Comparison of ENCODE assay signal across 8 mouse cellular contexts in the genomic region with DNA sequence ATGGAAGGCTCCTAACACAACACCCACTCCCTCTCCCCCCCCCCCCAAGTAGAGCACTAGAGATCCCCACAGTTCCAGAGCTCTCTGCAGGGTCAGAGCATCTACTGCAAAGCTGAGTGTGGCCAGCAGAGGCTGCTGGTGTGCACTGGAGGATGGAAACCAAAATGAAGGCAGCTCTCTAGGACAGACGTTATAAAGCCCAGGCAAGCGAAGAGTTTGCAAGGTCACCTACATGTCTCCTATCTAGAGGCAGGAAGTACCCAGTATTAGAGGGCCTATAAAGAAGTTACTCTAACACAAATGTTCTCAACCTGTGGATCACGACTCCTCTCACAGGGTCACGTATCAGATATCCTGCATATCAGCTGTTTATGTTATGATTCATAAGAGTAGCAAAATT.
DNase-seq lines count a peak whose midpoint lies in the region; ATAC-seq and TF ChIP-seq lines count a peak whose summit lies in the region.

No protein-coding gene starts in this region.

- intact Hi-C loops in left cerebral cortex, adult 2 months (cut with DNase I), result loop anchor here (2.0 to 10.0 kb wide), 3 partner anchors 402 to 1803 kb away; no protein-coding TSS in a partner anchor

- 0 out of 2 replicates have a peak, but pooled peaks have one; percentile 31 for ATAC-seq in embryonic facial prominence, embryonic 12.5 days (ENCODE audit: insufficient number of reproducible peaks, insufficient read depth, low FRiP score, low TSS enrichment)
- ATAC-seq in hindbrain, embryonic 15.5 days (ENCODE audit: low FRiP score, low read depth), result 0 out of 2 replicates have a peak, but pooled peaks have one; percentile 30

- no peak overlapping the region for H3K4me2 ChIP-seq in embryonic facial prominence, embryonic 12.5 days (replicated peaks)
- no peak overlapping the region for H3K4me2 ChIP-seq in hindbrain, embryonic 15.5 days

- H3K27me3 ChIP-seq in embryonic facial prominence, embryonic 12.5 days, result no peaks in the 10 kb centered on the region
- no peaks in the 10 kb centered on the region for H3K27me3 ChIP-seq in hindbrain, embryonic 15.5 days
- no peaks in the 10 kb centered on the region for H3K27me3 ChIP-seq in midbrain, embryonic 10.5 days (ENCODE audit: low read depth, poor library complexity, severe bottlenecking)
- no peaks in the 10 kb centered on the region for H3K27me3 ChIP-seq in splenic B cell, adult 2 months (ENCODE audit: control insufficient read depth, insufficient read depth, low read length, poor library complexity, severe bottlenecking)

- WGBS in embryonic facial prominence, embryonic 12.5 days, result 54% methylated on average over 4 of the region's 4 CpGs
- WGBS in hindbrain, embryonic 15.5 days, result 50% methylated on average over 4 of the region's 4 CpGs
- 59% methylated on average over 4 of the region's 4 CpGs for WGBS in midbrain, embryonic 10.5 days

- H3K9me3 ChIP-seq in embryonic facial prominence, embryonic 12.5 days, result no peaks in the 10 kb centered on the region
- H3K9me3 ChIP-seq in hindbrain, embryonic 15.5 days, result no peaks in the 10 kb centered on the region
- H3K9me3 ChIP-seq in midbrain, embryonic 10.5 days (replicated peaks), result no peaks in the 10 kb centered on the region

- H3K4me3 ChIP-seq in embryonic facial prominence, embryonic 12.5 days, result no peak overlapping the region
- H3K4me3 ChIP-seq in hindbrain, embryonic 15.5 days, result no peak overlapping the region
- H3K4me3 ChIP-seq in left cerebral cortex, adult 2 months, result no peak overlapping the region
- H3K4me3 ChIP-seq in midbrain, embryonic 10.5 days, result no peak overlapping the region

- no peak overlapping the region for H3K27ac ChIP-seq in embryonic facial prominence, embryonic 12.5 days
- H3K27ac ChIP-seq in hindbrain, embryonic 15.5 days (replicated peaks), result no peak overlapping the region
- H3K27ac ChIP-seq in left cerebral cortex, adult 2 months, result no peak overlapping the region
- no peak overlapping the region for H3K27ac ChIP-seq in midbrain, embryonic 10.5 days (replicated peaks)

- DNase-seq in adrenal gland, adult (ENCODE audit: inconsistent age in 2 of 2, low spot score in 1 of 2), result peak; percentile 9 to 48
- DNase-seq in adrenal gland, adult 8-10 months, result no peak
- peak; percentile 34 for DNase-seq in adrenal gland, postnatal 14 days
- peak; percentile 30 to 57 for DNase-seq in left cerebral cortex, adult 2 months (ENCODE audit: extremely low spot score in 1 of 2, low spot score in 2 of 2)
- peak; percentile 41 for DNase-seq in midbrain, embryonic 10.5 days (ENCODE audit: low spot score)
- DNase-seq in splenic B cell, adult 2 months (ENCODE audit: low read depth, low spot score), result peak; percentile 2

- no peaks in the 10 kb centered on the region for H3K36me3 ChIP-seq in embryonic facial prominence, embryonic 12.5 days
- no peaks in the 10 kb centered on the region for H3K36me3 ChIP-seq in hindbrain, embryonic 15.5 days
- no peaks in the 10 kb centered on the region for H3K36me3 ChIP-seq in midbrain, embryonic 10.5 days
- no peaks in the 10 kb centered on the region for H3K36me3 ChIP-seq in splenic B cell, adult 2 months (ENCODE audit: control insufficient read depth, insufficient read depth, low read length, poor library complexity, severe bottlenecking)

- peak; percentile 68 for TF ChIP-seq CTCF in left cerebral cortex, adult 2 months (IDR thresholded peaks at IDR 0.05)

- no peak overlapping the region for H3K9ac ChIP-seq in embryonic facial prominence, embryonic 12.5 days
- H3K9ac ChIP-seq in hindbrain, embryonic 15.5 days, result no peak overlapping the region

- no peaks in the 10 kb centered on the region for H3K4me1 ChIP-seq in embryonic facial prominence, embryonic 12.5 days
- no peaks in the 10 kb centered on the region for H3K4me1 ChIP-seq in hindbrain, embryonic 15.5 days (replicated peaks)
- no peaks in the 10 kb centered on the region for H3K4me1 ChIP-seq in midbrain, embryonic 10.5 days
